Mouse (Mus musculus) 416B (cell line): Measurements from ENCODE around the gene Gsk3a.
A peak's percentile ranks its signal among the peaks of the same experiment; 100 is the strongest.

Experiments used
- DNase-seq: peaks from one replicate; pipeline ENCODE4 v3.0.0; 2011; ENCODE audit warnings: low read depth

Gene Gsk3a

DNA sequence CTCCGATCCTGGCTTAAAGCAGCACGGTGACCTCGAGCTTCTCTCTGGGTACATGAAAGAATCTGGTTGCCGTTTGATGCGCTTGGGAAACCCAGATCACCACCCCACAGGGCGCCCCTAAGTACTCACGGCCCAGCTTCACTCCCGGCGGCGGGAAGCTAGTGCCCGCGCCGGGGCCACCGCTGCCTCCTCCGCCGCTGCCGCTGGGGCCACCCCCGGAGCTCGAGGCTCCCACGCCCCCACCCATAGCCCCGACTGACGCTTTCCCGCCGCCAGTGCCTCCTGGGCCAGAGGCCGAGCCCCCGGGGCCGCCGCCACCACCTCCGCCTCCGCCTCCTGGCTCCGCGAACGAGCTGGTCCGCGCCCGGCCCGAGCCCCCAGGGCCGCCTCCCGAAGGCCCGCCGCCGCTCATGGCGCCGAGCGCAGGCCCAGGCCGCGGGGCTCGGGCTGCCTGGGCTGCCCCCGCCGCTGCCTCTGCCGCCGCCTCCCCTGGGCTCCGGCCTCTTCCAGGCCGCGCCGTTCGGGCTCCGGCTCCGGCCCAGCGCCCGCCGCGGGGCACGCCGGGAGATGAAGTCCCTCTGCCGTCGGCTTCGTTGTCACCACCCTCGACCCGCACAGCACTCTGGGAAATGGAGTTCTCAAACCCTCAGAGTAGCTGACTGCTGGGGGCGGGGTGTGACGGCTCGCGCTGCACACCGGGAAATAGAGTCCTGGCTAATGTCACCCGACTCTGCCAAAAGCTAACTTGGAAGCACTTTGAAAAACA is at the start of gene Gsk3a:
Gene Gsk3a, minus strand, starts transcription at position 603 of the 766 bp plus-strand sequence.
- peak; percentile 96 for DNase-seq

DNA sequence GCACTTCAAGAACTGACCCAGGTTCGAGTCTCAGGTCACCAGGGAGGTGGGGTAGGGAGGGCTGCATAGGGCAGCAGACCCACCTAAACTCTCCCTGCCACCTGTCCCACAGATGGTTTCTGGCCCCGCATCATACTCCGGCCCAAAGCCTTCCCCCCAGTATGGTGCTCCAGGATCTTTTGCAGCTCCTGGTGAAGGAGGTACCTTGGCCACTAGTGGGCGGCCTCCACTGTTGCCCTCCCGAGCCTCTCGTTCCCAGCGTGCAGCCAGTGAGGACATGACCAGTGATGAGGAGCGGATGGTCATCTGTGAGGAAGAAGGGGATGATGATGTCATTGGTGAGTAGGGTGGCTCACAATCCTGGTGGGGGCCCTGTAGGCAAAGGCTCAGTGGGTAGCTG is 49.3 kb upstream of the Gsk3a start:
- no peak for DNase-seq

DNA sequence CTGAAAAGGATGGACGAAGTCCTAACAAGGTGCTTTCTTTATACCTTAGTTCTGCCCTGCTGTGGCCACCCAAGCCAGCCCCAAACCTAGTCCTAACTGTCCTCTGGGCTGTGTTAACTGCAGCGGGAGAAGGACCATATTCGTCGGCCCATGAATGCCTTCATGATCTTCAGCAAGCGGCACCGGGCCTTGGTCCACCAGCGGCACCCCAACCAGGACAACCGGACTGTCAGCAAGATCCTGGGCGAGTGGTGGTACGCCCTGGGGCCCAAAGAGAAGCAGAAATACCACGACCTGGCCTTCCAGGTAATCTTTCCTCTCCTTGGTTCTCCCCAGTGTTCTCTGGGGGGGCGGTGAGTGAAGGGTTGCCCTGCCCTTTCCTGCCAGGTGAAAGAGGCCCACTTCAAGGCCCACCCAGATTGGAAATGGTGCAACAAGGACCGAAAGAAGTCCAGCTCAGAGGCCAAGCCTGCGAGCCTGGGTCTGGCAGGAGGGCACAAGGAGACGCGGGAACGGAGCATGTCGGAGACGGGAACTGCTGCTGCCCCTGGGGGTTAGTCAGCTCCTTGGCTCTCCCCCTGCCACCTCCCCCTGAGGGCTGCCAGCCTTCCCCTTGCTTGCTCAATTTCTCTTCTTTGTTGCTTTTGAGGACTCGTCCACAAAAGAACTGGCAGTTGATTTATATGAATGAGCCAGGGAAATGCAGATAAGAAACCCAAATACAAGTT is 48.0 kb upstream of the Gsk3a start:
- no peak for DNase-seq

DNA sequence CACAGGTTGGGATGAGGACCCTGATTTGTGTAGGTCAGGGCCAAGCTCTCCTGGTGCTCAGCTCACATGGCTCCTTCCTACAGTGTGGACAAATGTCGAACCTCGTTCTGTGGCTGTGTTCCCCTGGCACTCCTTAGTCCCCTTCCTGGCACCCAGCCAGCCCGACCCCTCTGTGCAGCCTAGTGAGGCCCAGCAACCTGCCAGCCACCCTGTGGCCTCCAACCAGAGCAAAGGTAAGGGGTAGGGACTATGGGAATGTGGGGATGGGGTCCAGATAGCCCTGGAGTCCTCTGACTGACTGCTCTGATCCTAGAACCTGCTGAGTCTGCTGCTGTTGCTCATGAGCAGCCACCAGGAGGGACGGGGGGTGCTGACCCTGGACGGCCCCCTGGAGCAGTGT is 47.1 kb upstream of the Gsk3a start:
- DNase-seq: no peak

DNA sequence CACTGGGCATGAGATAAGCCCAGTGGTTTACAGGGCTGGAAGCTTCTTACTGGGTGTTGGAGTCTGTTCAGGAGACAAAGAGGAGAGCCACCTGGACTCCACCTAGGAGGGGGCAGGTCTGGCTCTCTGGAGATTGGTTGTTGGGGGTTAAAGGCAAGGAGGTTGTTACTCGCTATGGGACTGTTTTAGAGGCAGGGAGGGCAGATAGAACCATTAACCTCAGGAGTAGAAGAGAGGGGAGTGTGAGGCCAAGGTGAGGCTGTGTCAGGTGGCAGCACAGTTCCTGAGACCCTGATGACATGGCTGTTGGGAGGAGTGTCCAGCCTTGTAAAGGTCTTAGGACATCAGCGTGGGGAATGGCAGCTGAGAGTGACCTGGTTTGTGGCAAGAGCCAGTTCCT is 46.5 kb upstream of the Gsk3a start:
- no peak for DNase-seq

DNA sequence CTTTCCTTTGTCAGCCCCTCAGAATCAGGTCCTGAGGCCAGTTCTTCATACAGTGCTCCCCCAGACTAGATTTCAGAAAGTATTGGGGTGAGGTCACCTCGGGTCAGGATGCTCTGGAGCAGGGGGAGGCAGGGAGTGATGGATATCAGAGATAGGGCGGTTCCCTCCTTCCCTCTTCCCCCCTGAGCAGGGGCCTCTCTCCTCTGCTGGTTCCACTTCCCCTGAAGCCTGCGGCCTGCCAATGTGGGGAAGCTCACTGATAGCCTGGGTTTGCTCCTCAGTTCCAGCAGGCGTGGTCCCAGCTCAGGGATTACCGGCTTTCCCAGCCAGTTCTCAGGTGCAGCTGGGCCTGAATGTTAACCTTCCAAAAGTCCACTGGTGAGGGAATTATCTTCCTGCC is 46.0 kb upstream of the Gsk3a start:
- DNase-seq: peak; percentile 48

DNA sequence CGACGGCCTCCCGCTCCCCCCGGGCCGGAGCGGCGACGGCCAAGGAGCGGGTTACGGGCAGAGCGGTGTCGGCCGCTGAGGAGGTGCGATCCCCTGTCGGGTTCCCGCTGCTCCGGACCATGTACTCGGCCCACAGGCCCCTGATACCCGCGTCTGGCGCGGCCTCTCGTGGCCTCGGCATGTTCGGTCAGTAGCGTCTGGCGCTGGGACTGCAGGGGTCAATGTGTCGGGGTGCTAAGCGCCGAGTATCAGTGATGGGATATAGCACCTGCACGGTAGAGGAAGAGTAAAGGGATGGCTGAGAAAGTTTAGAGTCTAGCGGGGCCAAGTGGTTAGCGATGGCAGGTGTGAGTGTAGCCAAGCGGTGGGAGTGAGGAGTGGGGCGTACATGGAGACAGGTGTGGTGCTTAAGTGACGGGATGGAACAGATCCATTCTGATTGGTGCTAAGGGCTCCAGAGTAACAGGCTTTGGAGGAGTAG is 45.1 kb upstream of the Gsk3a start:
- DNase-seq: peak; percentile 49

DNA sequence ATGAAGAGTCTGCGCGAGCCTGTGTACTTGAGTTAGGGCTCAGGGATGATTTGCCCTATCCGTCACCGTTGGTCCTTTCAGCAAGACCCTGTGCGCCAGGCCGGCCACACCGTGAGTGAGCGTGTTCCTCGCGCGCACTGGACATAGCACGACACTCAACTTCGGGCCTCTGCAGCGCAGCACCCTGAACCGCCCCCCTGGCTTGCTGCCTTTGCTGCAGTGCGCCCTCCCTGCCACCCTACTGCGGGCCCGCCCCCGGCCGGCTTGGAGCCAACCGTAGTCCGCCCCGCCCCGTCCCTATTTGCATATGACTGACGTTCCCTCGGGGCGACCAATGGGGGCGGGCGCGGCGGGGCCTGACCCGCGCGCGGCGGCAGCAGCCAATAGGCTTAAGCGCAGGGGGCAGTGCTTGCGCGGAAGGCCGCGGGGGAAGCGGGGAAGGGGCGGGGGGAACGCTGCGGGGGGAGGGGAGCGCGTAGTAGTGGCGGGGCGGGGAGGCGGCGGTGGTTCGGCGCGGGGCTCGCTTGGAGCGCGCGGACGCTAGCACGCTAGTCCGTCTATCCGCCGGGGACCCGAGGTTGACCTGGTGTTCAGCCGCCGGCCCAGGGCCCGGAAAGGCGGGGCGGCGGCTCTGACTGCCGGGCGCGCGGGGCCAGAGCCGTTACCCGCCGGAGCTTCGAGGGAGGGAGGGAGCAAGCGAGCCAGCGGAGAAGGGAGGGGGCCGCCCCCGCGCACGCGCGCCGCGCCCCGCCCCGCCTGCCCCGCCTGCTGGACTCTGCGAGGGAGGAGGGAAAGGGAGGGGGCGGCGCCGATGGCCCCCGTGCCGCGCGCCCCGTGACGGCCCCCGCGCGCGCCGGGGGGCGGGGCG is 44.3 kb upstream of the Gsk3a start:
- peak; percentile 98 for DNase-seq

DNA sequence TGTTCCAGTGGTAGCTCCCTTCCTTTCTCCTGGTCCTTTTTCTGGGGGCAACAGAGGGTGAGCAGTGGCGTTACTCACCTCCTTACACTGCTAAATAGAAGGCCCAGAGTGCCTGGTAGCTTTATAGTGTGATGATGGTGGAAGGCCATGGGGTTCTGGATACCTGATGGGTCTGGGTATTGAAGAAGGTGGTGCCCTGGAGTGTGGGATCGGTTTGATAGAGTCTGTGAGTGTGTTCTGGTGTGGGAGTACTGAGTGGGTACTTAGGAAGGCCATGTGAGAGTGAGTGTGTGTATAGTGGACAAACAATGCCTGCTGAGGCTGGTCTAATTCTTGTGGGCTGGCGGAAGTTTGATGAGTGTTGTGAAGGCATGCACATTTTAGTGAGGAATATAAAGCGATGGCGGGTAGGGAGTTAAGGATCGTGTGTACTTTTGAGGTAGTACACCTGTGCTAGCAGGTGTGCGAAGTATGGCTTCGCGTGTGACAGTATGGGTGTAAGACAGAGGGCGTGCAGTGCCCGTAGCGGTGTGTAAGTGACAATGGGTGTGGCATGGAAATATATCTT is 43.6 kb upstream of the Gsk3a start:
- DNase-seq: no peak

DNA sequence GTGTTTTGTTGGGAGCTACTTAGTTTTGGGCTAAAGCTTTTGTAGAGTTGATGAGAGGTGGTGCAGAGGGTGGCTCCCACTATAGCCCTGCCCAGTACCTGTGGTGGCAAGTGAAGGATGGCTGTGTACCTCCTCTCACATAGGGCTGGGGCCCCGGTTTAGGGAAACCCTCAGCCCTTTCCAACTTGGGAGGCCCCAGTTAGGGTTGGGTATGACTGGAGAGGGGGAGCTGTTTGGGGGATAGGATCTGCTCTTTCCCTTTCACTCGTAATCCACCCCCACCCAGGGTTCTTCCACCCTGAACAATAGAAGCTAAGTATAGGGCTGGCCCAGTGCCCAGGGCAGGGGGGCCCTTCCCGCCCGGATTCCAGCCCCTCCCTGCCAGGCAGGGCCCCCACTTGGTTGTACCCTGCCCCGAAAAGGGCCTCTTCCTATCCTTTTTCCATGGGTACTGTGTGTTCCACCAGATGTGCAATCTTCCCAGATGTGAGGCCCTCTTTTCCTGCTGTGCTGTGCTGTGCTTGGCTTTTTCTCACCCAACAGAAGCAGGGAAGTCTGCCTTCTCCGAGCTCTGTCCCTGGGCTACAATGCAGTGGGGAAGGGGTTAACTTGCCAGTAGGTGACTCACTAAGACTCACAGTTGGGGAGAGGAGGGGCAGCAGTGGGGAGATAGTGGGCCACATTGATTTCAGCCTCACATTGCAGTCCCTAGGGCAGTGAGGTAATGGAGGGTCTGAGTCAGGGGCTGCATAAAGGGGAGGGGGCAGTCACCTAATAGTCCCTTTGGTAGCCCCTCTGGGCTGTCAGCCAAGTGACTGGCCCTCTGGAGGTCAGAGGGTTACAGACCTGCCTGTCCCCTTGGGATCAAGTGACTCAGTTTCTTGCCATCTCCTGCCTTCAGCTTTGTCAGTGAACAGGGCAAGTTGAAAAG is 42.5 kb upstream of the Gsk3a start:
- peak; percentile 92 for DNase-seq

DNA sequence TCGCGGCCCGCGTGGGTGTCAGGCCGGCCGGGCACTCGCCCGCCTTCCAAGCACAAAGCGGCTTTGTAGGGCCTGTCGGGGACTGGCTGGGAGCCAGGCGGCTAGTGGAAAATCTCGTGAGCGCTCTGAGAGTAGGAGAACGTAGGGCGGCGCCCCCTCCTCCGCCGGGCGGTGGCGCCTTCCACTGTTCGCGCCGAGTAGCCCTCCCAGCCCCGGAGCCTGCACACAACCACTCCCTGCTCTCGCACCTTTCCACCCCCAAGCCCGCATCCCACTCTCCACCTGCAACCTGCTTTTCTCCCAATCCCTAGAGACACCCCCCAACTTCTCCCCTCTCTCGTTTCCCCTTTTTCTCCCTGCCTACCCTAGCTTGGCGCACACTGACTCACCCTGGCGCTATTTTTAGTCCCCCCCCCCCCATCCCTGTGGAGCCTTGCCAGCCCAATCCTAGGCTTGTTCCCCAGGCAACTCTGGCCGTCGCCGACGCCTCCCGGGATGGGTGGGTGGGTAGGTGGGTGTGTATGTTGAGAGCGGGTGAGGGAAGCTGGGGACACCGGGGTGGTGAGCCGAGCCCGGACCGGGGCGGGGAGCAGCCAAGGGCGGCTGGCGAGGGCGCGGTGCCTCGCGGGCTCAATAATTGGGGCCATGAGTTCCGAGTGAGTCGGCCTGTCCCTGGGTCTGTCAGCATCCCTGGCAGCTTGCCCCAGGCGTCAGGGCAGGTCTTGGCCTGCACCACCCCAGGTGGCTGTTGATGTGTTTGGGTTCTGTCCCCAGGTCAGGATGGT is 41.6 kb upstream of the Gsk3a start:
- DNase-seq: peak; percentile 86

DNA sequence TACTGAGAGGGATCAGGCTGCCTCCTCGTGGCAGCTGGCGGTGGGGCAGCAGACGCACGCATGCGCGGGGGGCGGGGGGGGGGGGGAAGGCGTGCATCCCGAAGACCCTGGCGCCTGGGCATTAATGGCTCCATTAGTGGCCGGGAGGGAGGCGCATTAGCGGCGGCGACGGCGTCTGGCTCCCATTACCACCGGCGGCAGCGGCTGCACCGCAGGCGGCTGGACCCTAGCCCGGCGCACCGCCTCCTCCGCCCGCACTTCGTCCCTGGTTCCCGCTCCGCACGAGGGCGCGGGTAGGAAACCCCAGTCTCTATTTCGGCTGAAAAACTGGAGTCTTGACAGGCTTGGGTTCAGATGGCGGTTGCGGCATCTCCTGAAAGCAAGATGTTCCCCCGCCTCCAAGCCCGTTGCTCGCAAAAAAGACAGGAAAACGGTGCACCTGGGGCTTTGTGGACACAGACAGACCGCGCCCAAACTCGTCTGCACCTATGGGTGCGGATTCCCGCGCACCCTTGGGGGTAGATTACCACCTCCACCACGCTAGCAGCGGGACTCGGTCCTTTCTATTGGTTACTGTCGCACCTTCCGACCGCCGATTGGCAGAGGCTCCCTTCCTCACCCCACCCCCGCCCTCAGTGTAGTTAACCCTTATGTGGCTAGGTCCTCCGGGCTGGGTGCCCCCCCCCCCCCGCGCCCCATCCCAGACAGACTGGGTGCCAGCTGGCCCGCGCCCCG is 40.9 kb upstream of the Gsk3a start:
- peak; percentile 95 for DNase-seq

DNA sequence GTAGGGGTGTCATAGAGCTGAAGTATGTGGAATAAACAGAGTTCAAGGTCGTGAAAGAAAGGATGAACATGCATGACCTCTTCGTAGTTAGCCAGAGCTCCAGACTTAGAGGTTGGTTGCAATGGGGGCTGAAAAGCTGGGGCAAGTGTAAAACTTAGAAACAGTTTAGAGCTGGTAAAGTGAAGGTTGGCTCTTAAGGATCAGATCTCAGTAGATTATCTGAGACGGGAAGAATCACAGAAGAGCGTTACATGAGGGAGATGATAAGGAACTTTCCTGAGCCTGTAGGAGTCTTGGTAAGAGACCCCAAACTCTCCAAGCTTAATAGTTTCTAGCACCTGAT is 40.3 kb upstream of the Gsk3a start:
- no peak for DNase-seq

DNA sequence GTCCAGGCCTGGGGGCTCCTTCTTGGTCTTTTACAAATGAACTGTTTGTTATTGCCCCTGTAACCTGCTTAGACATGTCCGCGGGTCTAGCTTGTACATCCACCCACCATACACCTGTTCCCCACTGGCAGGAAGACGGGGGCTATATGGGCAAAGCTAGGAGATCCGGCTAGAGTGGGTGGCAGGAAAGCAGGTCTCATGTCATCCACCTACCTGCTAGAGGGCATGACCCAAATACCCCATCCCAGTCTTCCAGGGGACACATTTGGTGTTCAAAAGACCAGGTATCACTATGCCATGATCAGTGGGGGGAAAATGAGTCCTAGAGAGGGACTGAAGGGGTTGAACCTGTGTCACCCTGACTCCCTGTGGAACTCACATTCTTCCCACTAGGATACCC is 39.8 kb upstream of the Gsk3a start:
- DNase-seq: no peak

DNA sequence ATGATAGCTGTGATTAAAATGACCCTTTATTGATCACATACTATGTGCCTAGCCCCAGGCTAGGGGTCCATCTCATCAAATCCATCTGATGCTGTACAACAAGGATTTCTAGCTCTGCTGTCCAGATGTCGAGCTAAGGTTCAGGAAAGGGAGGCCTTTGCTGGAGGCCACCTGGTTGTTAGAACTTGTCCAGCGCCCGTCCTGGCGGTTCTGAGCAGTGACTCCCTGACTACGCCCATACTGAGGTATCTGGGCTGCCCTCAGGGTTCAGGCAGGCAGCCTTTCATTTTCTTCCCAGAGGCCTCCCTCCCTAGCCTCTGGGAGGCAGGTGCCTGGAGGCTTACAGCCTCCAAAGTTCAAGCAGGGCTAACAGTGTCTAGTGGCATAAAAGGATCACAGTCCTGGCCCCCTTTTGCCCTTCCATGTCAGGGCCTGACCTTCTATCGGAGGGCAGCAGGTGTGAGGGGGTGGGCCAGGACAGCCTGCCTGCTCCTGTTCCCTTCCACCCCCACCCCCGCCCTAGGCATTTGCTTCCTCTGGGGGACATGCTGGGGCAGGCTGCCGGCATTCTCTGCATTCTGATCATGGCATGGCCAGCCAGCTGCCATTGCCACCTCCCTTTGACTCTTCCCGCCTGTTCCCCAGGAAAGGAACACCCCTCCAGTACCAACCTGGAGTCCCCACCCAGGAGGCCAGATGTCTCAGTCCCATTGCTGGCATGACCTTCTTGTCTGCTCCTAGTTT is 38.1 kb upstream of the Gsk3a start:
- DNase-seq: no peak

DNA sequence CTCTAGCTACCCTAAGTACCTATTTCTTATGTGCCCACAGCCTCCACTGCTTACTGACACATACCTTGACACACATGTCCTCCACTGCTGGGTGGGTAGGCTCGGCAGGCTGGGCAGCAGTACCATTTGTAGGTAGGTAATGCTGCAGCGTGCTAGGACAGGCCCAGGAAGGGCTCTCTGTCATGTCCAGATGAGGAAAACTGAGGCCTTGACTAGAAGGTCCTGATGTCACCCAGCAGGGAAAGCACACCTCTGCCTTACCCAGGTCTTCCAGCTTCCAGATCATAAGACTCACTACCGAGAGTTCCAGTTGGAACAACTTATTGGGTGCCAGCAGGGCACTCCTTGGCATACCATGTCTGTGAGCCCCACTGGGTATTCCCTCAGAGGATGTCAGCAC is 37.3 kb upstream of the Gsk3a start:
- DNase-seq: no peak

DNA sequence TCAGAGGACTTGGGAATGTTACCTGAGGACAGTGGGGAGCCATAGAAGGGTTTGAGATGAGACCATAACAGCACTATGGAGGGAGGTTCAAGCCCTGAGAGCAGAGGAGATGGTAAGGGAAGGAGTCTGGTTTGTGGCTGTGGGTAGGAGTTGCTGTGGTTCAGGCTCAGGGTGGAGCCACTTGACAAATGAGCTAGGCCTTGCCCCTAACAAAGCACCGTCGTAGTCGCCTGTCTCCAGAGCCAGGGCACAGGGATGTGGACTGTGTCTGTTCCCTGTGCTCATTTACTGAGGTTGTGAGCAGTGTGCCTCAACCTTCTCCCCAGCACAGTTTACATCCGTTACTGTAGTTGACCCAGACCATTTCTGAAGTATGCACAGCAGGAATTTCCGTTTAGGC is 36.9 kb upstream of the Gsk3a start:
- DNase-seq: peak; percentile 76

DNA sequence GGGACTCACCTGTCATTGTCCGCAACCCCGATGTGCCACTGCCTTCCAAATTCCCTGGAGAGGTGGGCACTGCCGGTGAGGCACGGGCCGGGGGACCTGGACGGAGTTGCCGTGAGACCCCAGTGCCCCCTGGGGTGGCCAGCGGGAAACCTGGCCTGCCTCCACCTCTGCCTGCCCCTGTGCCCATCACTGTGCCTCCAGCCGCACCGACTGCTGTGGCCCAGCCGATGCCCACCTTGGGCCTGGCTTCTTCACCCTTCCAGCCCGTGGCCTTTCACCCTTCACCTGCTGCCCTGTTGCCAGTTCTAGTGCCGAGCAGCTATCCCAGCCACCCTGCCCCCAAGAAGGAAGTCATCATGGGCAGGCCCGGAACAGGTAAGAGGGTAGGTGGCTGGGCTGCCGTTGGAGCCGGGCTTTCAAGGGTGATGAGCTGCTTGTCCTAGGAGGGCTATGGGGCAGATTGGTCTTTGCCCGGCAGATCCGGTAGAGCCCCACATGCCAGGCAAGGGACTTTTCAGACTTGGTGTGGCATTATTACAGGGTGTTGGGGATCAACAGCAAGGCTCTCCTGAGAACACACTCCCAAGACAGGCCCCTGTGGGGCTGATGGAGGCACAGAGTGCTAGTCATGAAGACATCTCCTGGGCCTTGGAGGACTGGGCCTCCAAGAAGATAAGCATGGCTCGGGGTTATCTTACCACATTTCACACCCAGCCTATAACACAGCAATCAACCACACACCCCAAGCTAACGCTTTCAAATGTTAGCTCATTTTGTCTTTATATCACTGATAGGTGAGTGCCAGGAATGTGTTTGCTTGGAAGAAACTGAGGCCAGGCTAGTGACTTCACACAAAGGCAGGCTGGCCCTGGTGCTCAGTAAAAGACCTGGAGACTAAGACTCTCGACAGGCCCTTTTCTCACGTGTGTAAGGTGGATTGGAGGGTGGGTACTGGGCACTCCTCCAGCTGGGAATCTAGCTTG is 35.9 kb upstream of the Gsk3a start:
- DNase-seq: no peak
